Mouse (Mus musculus): ENCODE results near the gene Utrn. TPM values are rescaled to one million over a fixed set of nuclear protein-coding genes. Genes with fewer than 3 reads are reported as not detected.

The Utrn gene
- total RNA-seq, 1 experiment from 2014 or later: 63.7 TPM

GRCm38 (mm10) chr10:12878661-12879312 is 9.6 kb upstream of the Utrn start:
- no peak for ATAC-seq (replicated peaks in 1 of 2; ENCODE audit: insufficient read depth in 1 of 2, low FRiP score in 2 of 2, low TSS enrichment in 1 of 2, low read depth in 1 of 2, poor library complexity in 2 of 2, severe bottlenecking in 2 of 2)

GRCm38 (mm10) chr10:12876426-12876825 is 7.3 kb upstream of the Utrn start:
- ATAC-seq (replicated peaks in 1 of 2; ENCODE audit: insufficient read depth in 1 of 2, low FRiP score in 2 of 2, low TSS enrichment in 1 of 2, low read depth in 1 of 2, poor library complexity in 2 of 2, severe bottlenecking in 2 of 2): no peak

- peak; percentile 49 to 51; a peak in 1 of 4 replicates for ATAC-seq (replicated peaks in 1 of 2; ENCODE audit: insufficient read depth in 1 of 2, low FRiP score in 2 of 2, low TSS enrichment in 1 of 2, low read depth in 1 of 2, poor library complexity in 2 of 2, severe bottlenecking in 2 of 2)
These were observed 6.2 kb upstream of the Utrn start for GRCm38 (mm10) chr10:12875410-12875809.

DNA sequence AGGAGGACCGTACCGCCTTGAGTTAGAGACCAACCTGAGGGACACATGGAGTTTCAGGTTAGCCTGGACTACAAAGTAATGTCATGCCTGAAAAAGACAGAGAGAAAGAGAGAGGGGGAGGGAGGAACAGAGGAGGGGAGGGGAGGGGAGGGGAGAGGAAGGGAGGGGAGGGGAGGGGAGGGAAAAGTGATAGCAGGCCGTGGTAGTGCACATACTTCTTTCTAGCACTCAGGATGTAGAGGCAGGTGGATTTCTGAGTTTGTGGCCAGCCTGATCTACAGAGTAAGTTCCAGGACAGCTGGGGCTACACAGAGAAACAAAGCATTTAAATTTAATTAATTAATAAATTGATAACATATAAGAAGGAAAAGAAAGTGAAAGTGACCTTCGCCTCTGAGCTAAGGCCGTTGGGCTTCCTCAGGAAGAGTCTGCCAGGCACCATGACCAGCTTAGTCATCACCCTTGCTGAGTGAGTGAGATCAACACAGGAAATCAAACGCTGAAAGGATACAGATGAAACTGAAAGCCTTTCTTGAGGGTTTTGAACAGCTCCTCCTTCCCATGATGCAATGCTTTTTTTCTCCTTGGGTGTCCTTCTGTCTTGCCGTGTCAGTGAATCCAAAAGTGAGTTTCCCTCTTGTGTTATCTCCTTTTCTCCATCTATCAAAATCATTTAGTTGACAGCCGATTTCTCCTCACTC is 5.6 kb upstream of the Utrn start:
- ATAC-seq (replicated peaks in 1 of 2; ENCODE audit: insufficient read depth in 1 of 2, low FRiP score in 2 of 2, low TSS enrichment in 1 of 2, low read depth in 1 of 2, poor library complexity in 2 of 2, severe bottlenecking in 2 of 2): peak; percentile 99

DNA sequence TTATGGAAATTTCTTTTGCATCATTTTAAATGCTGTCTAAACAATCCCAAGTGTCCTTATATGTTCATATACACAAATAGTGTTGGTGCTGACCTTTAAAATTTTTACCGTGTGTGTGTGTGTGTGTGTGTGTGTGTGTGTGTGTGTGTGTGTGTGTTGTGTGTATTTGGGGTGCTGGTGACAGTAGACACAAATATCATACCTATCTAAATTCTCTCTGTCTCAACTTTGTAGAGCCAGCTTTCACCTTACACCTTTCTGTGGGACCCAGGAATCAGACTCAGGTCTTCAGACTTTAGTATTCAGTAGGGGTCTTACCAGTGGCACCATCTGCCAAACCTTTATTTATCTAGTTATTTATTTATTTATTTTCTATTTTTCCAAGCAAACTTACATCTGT is 681 bp upstream of the Utrn start:
- no peak for ATAC-seq (replicated peaks in 1 of 2; ENCODE audit: insufficient read depth in 1 of 2, low FRiP score in 2 of 2, low TSS enrichment in 1 of 2, low read depth in 1 of 2, poor library complexity in 2 of 2, severe bottlenecking in 2 of 2)

DNA sequence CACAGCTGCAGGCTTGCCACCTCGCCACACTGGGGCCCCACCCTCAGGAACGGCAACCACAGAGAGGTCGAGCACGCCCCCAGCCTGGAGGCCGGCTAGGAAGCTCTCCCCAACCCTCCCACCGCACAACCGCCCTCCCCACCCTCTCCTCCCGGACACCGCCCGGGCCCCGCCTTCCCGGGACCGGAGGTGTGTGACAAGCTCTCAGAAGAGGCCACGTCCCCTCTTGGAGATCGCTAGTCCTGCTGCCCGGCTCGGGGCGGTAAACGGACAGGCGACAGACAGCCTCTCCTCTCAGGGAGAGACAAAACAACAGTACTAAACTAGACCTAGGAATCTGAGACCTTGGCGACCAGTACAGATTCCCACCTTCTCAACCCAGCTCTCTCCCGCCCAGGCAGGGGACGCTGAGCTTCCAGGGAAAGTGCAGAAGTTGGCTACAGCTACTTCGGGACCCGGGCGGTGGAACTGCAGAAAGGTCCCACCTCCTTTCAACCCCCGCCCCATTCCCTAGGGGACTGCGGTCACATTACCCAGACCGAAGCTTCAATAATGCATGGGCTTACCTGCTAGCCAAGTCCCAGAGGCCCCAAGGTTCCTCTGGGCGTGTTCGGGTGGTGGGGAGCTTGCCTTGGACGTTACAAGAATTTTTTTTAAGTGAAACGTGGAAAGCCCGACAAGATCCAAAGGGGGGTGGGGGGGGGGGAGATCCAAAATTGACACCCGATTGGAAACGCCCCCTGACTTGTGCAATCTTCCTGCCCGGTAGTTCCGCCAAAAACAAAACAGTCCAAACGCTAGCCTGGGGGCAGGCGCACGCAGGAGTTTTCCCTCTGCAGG is 756 bp downstream of the Utrn start:
- ATAC-seq (replicated peaks in 1 of 2; ENCODE audit: insufficient read depth in 1 of 2, low FRiP score in 2 of 2, low TSS enrichment in 1 of 2, low read depth in 1 of 2, poor library complexity in 2 of 2, severe bottlenecking in 2 of 2): peak; percentile 78 to 79

DNA sequence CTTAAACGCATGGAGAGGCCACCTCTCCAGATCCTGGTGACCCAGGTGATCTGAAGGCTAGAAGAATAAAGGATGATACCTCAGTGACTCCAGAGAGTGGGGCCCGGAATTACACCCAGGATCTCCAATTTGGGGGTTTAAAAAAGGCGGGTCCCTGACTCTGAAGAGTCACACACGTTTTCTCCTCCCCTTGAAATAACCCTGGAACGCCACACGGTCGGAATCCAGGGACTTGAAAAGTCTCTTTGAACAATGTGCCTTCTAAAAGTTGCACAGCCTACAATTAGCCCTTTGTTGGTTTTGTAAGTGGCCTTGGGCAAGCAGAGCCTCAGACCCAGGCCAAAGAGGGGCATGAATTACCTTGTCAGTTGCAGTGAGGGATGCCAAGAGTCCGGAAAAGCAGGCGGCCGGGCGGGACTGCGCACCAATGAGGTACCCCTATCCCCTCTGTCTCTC is 1.4 kb downstream of the Utrn start:
- 0 out of 4 replicates have a peak, but pooled peaks of 1 of the 2 experiments have one; percentile 0 for ATAC-seq (replicated peaks in 1 of 2; ENCODE audit: insufficient read depth in 1 of 2, low FRiP score in 2 of 2, low TSS enrichment in 1 of 2, low read depth in 1 of 2, poor library complexity in 2 of 2, severe bottlenecking in 2 of 2)

DNA sequence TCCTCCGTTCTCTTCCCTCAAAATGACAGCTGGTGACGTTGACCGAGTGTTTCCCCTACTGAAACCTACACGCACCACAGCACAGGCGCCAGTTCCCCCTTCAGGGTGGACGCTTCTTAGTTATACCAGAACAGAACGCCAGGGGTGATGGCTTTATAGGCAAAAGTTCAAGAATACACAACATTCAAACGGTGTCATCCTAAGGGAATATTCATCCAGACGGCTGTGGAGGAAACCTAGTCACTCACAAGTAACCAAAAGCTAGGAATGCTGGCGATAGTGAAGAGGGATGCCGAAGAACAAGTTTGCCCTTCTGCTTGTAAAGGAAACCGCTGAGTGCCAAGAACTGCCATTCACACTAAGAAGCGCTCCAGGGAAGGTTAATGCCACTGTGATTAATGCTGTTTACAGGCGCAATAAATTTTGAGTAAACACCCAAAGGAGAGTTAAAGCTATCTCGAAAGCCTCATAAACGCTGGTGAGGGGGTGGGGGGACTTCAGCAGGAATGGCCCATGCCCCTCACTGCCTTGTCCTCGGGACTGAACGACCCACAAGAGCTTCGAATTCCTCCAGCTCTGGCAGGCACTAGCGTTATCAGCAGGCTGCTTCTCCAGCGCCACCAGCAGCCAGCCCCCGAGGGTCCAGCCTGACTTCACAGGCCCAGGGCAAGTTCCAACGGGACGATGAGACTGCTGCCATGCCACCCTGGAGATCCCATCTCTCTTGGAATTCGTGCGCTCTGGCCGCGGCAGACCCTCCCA is 2.0 kb downstream of the Utrn start:
- peak; percentile 62 to 72 for ATAC-seq (replicated peaks in 1 of 2; ENCODE audit: insufficient read depth in 1 of 2, low FRiP score in 2 of 2, low TSS enrichment in 1 of 2, low read depth in 1 of 2, poor library complexity in 2 of 2, severe bottlenecking in 2 of 2)

DNA sequence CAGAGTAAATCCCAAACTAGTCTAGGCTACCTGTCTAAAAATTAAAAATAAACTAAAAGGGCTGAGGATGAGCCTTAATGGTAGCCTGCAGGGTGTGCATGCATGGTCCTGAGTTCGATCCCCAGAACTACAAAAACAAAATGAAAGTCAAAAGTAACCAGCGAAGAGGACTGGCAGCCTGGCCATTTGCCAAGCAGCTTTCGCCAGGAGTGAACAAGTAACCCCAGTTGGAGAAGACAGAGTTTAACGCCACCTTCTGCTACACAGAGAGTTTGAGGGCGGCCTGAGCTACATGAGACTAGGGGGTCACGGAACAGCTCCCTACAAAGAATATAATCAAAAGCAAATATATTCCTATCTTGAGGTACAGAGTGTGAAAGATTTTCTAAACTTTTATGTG is 4.0 kb downstream of the Utrn start:
- no peak for ATAC-seq (replicated peaks in 1 of 2; ENCODE audit: insufficient read depth in 1 of 2, low FRiP score in 2 of 2, low TSS enrichment in 1 of 2, low read depth in 1 of 2, poor library complexity in 2 of 2, severe bottlenecking in 2 of 2)

GRCm38 (mm10) chr10:12863581-12863980 is 5.6 kb downstream of the Utrn start:
- no peak for ATAC-seq (replicated peaks in 1 of 2; ENCODE audit: insufficient read depth in 1 of 2, low FRiP score in 2 of 2, low TSS enrichment in 1 of 2, low read depth in 1 of 2, poor library complexity in 2 of 2, severe bottlenecking in 2 of 2)

DNA sequence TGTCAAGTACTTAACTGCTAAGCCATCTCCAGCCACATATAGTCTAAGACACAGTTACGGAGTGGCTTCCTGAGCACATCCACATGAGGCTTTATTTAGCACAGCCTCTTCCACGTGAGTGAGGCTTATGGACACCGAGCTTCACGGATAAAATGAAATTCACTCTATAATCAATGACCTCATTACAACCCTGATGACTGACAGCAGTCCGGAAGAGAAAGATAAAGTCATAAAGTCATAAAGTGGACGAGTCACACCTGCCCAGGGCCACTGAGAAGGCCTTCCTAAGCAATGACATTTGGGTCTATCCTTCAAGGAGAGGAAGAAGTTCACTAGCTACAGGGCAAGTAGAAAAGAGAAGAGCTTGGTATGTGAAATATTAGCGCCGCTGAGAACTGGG is 7.1 kb downstream of the Utrn start:
- ATAC-seq (replicated peaks in 1 of 2; ENCODE audit: insufficient read depth in 1 of 2, low FRiP score in 2 of 2, low TSS enrichment in 1 of 2, low read depth in 1 of 2, poor library complexity in 2 of 2, severe bottlenecking in 2 of 2): no peak

- ATAC-seq (replicated peaks in 1 of 2; ENCODE audit: insufficient read depth in 1 of 2, low FRiP score in 2 of 2, low TSS enrichment in 1 of 2, low read depth in 1 of 2, poor library complexity in 2 of 2, severe bottlenecking in 2 of 2): no peak
These were observed 7.8 kb downstream of the Utrn start for GRCm38 (mm10) chr10:12861381-12861780.

DNA sequence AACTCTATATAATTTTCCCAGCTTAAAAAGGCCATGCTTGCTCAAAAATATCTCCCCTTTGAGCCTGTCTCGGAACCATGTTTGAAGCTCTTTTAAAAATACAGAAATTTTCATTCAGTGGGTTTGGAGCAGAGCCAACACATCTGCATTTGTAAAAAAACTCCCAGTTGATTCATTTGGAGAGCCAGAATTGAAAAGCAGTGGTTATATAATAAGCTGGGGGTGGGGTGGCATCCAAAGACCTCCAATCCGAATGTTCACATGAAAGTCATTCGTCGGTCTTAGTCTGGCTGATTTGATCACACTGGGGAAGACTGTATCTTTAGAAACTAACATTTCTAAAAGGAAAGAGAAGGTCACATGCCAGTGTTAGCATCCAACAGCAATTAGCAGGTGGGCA is 8.4 kb downstream of the Utrn start:
- ATAC-seq (replicated peaks in 1 of 2; ENCODE audit: insufficient read depth in 1 of 2, low FRiP score in 2 of 2, low TSS enrichment in 1 of 2, low read depth in 1 of 2, poor library complexity in 2 of 2, severe bottlenecking in 2 of 2): no peak

DNA sequence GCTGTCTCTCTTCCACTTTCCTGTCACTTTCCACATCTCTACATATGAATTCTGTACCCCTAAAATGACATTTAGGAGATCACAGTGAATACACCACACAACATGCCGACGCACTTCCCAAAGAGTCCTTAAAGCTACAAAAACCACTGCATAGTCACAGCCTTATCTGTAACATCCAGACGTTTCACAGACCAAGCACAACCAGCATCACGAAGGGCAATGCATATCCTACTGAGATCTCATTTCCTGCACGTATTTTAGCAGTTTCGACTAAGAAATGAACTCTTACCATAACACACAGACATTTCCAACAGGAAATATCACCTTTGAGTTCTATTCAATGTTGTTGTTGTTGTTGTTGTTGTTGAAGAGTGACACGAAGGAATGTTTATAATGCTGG is 8.8 kb downstream of the Utrn start:
- ATAC-seq (replicated peaks in 1 of 2; ENCODE audit: insufficient read depth in 1 of 2, low FRiP score in 2 of 2, low TSS enrichment in 1 of 2, low read depth in 1 of 2, poor library complexity in 2 of 2, severe bottlenecking in 2 of 2): peak; percentile 86 to 90

DNA sequence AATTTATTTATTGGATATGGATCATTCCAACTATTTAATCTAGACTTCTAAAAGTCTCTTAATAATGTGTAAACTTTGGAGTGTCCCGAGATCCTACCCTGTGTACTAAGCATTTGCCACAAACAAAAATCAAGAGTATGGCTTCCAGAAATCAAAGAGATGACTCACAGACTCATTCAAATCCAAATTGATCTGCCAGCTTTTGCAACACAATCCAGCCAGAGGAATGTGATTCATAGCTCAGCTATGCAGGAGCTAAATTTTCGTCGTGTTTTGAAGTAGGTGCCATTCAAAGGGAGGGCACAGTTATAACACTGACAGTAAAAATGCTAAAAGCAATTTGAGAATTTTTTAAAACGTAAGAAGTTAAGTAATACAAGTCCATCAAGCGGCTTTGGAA is 11.1 kb downstream of the Utrn start:
- no peak for ATAC-seq (replicated peaks in 1 of 2; ENCODE audit: insufficient read depth in 1 of 2, low FRiP score in 2 of 2, low TSS enrichment in 1 of 2, low read depth in 1 of 2, poor library complexity in 2 of 2, severe bottlenecking in 2 of 2)

DNA sequence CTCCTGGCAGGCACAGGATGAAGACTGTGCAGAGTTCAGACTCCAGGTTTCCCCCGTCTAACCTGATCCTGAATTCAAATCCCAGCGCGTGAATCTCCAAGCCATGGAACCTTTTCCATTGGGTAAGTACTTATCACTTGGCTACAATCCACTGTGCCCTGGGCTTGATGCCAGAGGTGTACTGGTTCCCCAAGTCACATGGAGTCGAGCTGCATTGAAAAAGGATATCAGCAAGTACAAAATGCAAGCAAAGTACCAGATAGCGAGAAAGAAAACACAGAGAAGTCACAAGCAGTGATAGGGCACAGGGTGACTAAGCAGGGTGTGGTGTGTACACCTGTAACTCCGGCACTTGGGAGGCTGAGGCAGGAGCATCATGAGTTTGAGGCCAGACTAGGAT is 14.9 kb downstream of the Utrn start:
- ATAC-seq (replicated peaks in 1 of 2; ENCODE audit: insufficient read depth in 1 of 2, low FRiP score in 2 of 2, low TSS enrichment in 1 of 2, low read depth in 1 of 2, poor library complexity in 2 of 2, severe bottlenecking in 2 of 2): no peak

- no peak for ATAC-seq (replicated peaks in 1 of 2; ENCODE audit: insufficient read depth in 1 of 2, low FRiP score in 2 of 2, low TSS enrichment in 1 of 2, low read depth in 1 of 2, poor library complexity in 2 of 2, severe bottlenecking in 2 of 2)
These were observed 15.4 kb downstream of the Utrn start for GRCm38 (mm10) chr10:12853776-12854175.
